26 mouse cellular contexts compared by ENCODE assay signal in genomic region chr10:111215572-111215971, GRCm38 (mm10). TPM values are rescaled to one million over a fixed set of nuclear protein-coding genes. Genes with fewer than 3 reads are reported as not detected.
A peak's percentile ranks its signal among the peaks of the same experiment; 100 is the strongest.
DNase-seq lines count a peak whose midpoint lies in the region; ATAC-seq lines count a peak whose summit lies in the region.
"Had no signal": no experiment of that assay in that cellular context is flagged by ENCODE, and none has a peak within 500 bp of the region (broad histone marks: within the 10 kb centered on the region; RNA-seq: fewer than 3 reads in every experiment).

No protein-coding gene starts in this region.

- 61% methylated on average over 3 of the region's 3 CpGs for WGBS in limb, embryonic 13.5 days
- WGBS in limb, embryonic 10.5 days, result 79% methylated on average over 3 of the region's 3 CpGs
- WGBS in midbrain, embryonic 11.5 days, result 80% methylated on average over 3 of the region's 3 CpGs
- 70% methylated on average over 3 of the region's 3 CpGs for WGBS in midbrain, embryonic 13.5 days

- H3K36me3 ChIP-seq in limb, embryonic 13.5 days, result no peaks in the 10 kb centered on the region
- no peaks in the 10 kb centered on the region for H3K36me3 ChIP-seq in limb, embryonic 10.5 days
- H3K36me3 ChIP-seq in midbrain, embryonic 11.5 days (ENCODE audit: control insufficient read depth, insufficient read depth, low read length), result no peaks in the 10 kb centered on the region
- no peaks in the 10 kb centered on the region for H3K36me3 ChIP-seq in midbrain, embryonic 13.5 days
- H3K36me3 ChIP-seq: forebrain, embryonic 12.5 days; forebrain, embryonic 15.5 days had no signal

- H3K27me3 ChIP-seq in limb, embryonic 13.5 days, result no peaks in the 10 kb centered on the region
- no peaks in the 10 kb centered on the region for H3K27me3 ChIP-seq in limb, embryonic 10.5 days (ENCODE audit: low read depth, poor library complexity, severe bottlenecking)
- H3K27me3 ChIP-seq in midbrain, embryonic 11.5 days (ENCODE audit: control insufficient read depth, insufficient read depth, low read length), result no peaks in the 10 kb centered on the region
- H3K27me3 ChIP-seq in midbrain, embryonic 13.5 days, result no peaks in the 10 kb centered on the region
- H3K27me3 ChIP-seq: CH12.LX; forebrain, embryonic 12.5 days; forebrain, embryonic 15.5 days; Patski had no signal

- H3K9ac ChIP-seq in limb, embryonic 13.5 days, result 0 out of 2 replicates have a peak overlapping the region, but pooled peaks have one; percentile 13
- no peak overlapping the region for H3K9ac ChIP-seq in midbrain, embryonic 11.5 days (ENCODE audit: low read length)
- H3K9ac ChIP-seq in midbrain, embryonic 13.5 days (replicated peaks), result no peak overlapping the region
- H3K9ac ChIP-seq: forebrain, embryonic 12.5 days; forebrain, embryonic 15.5 days; hindbrain, embryonic 14.5 days had no signal

- H3K4me2 ChIP-seq in limb, embryonic 13.5 days (replicated peaks), result no peak overlapping the region
- H3K4me2 ChIP-seq in midbrain, embryonic 11.5 days, result no peak overlapping the region
- no peak overlapping the region for H3K4me2 ChIP-seq in midbrain, embryonic 13.5 days (replicated peaks)
- H3K4me2 ChIP-seq: forebrain, embryonic 12.5 days; forebrain, embryonic 15.5 days; heart, embryonic 11.5 days; hindbrain, embryonic 14.5 days had no signal

- DNase-seq in frontal cortex, postnatal 25 days (ENCODE audit: low spot score in 2 of 2), result no peak
- no peak for DNase-seq in limb, embryonic 10.5 days (ENCODE audit: low spot score)
- peak; percentile 31 for DNase-seq in midbrain, embryonic 11.5 days (ENCODE audit: low spot score, missing footprints)
- DNase-seq: adrenal gland, postnatal 14 days; B cell, adult 2 months; cerebellum, adult 11-12 months; cerebellum, adult 8-10 months; cerebellum, postnatal 10 days; gastrocnemius, adult 2 months; gastrocnemius, postnatal 14 days; heart, postnatal 10 days; heart, postnatal 4 days had no signal

- H3K27ac ChIP-seq in limb, embryonic 13.5 days, result no peak overlapping the region
- no peak overlapping the region for H3K27ac ChIP-seq in limb, embryonic 10.5 days
- no peak overlapping the region for H3K27ac ChIP-seq in midbrain, embryonic 11.5 days (ENCODE audit: low read depth, low read length)
- H3K27ac ChIP-seq in midbrain, embryonic 13.5 days, result no peak overlapping the region
- H3K27ac ChIP-seq: forebrain, embryonic 12.5 days; forebrain, embryonic 15.5 days; gastrocnemius, adult 2 months; hindbrain, embryonic 14.5 days; hindbrain, postnatal 0 days had no signal

- ATAC-seq in frontal cortex, adult (ENCODE audit: low TSS enrichment), result peak; percentile 60
- no peak for ATAC-seq in limb, embryonic 13.5 days (ENCODE audit: low FRiP score, low read depth)
- no peak for ATAC-seq in midbrain, embryonic 11.5 days (ENCODE audit: low FRiP score)
- ATAC-seq in midbrain, embryonic 13.5 days, result no peak
- ATAC-seq in erythroblast, adult 5-6 weeks (replicated peaks; ENCODE audit: low FRiP score, poor library complexity, severe bottlenecking), result peak; percentile 38; the same call in 1 of the 2 replicates
- ATAC-seq in granulocyte monocyte progenitor cell, adult 5-6 weeks (replicated peaks; ENCODE audit: poor library complexity, severe bottlenecking), result no peak; the same call in 1 of the 2 replicates
- ATAC-seq: forebrain, embryonic 15.5 days; hindbrain, postnatal 0 days; intestine, embryonic 16.5 days; Patski had no signal

- H3K9me3 ChIP-seq in limb, embryonic 13.5 days, result no peaks in the 10 kb centered on the region
- H3K9me3 ChIP-seq in limb, embryonic 10.5 days (replicated peaks), result no peaks in the 10 kb centered on the region
- no peaks in the 10 kb centered on the region for H3K9me3 ChIP-seq in midbrain, embryonic 11.5 days (ENCODE audit: control insufficient read depth, low read length)
- H3K9me3 ChIP-seq in midbrain, embryonic 13.5 days, result no peaks in the 10 kb centered on the region
- H3K9me3 ChIP-seq: forebrain, embryonic 12.5 days; forebrain, embryonic 15.5 days; G1E had no signal

- H3K4me3 ChIP-seq in limb, embryonic 13.5 days, result no peak overlapping the region
- H3K4me3 ChIP-seq in limb, embryonic 10.5 days, result no peak overlapping the region
- no peak overlapping the region for H3K4me3 ChIP-seq in midbrain, embryonic 11.5 days (ENCODE audit: low read depth, low read length)
- no peak overlapping the region for H3K4me3 ChIP-seq in midbrain, embryonic 13.5 days (replicated peaks)
- H3K4me3 ChIP-seq: forebrain, embryonic 12.5 days; forebrain, embryonic 15.5 days; gastrocnemius, adult 2 months had no signal

- H3K4me1 ChIP-seq in limb, embryonic 13.5 days, result no peaks in the 10 kb centered on the region
- H3K4me1 ChIP-seq in limb, embryonic 10.5 days, result no peaks in the 10 kb centered on the region
- H3K4me1 ChIP-seq in midbrain, embryonic 11.5 days (ENCODE audit: control insufficient read depth, insufficient read depth, low read length), result no peaks in the 10 kb centered on the region
- H3K4me1 ChIP-seq in midbrain, embryonic 13.5 days (replicated peaks), result no peaks in the 10 kb centered on the region
- H3K4me1 ChIP-seq: forebrain, embryonic 12.5 days; forebrain, embryonic 15.5 days had no signal

RNA-seq across cellular contexts. Expression of gene Osbpl8, which starts 51.0 kb away (rescaled TPM):
- 10.2 and 10.6 TPM in 2 replicates for polyA plus RNA-seq in limb, embryonic 13.5 days (2015; fragmentation: Nextera tagmentation; extraction: Ambion mirVana)
- polyA plus RNA-seq in limb, embryonic 10.5 days (2016; fragmentation: Nextera tagmentation; extraction: Ambion mirVana), result 6.9 and 8.9 TPM in 2 replicates
- polyA plus RNA-seq in midbrain, embryonic 11.5 days (2014; fragmentation: Nextera tagmentation; extraction: Ambion mirVana), result 11.9 and 15.0 TPM in 2 replicates
- 18.5 and 18.9 TPM in 2 replicates for polyA plus RNA-seq in midbrain, embryonic 13.5 days (2015; fragmentation: Nextera tagmentation; extraction: Ambion mirVana)
- total RNA-seq in erythroblast, adult 5-6 weeks (2015; ENCODE audit: low replicate concordance), result 221 and 254 TPM in 2 replicates
- 372 and 402 TPM in 2 replicates for total RNA-seq in erythroblast, adult 5-6 weeks (2017; ENCODE audit: low replicate concordance)
- 60.6 and 67.4 TPM in 2 replicates for total RNA-seq in granulocyte monocyte progenitor cell, adult 5-6 weeks (2014; fragmentation: Nextera tagmentation)
- 90.3 and 112 TPM in 2 replicates for total RNA-seq in granulocyte monocyte progenitor cell, adult 5-6 weeks (2017)

Comparison
In these comparisons a context has a peak if more than half of its experiments do, and no peak if none do; other contexts are left out.
1. ATAC-seq: peak in frontal cortex, adult (single experiment) and erythroblast, adult 5-6 weeks (single experiment); none in limb, embryonic 13.5 days (single experiment), midbrain, embryonic 11.5 days (single experiment), midbrain, embryonic 13.5 days (single experiment) and granulocyte monocyte progenitor cell, adult 5-6 weeks (single experiment).